Mouse (Mus musculus) right cerebral cortex, postnatal 14 days (tissue): ENCODE results near the gene Ldlrad3.
A peak's percentile ranks its signal among the peaks of the same experiment; 100 is the strongest.

Experiments
- DNase-seq: peaks from one replicate; pipeline ENCODE4 v3.0.0; 2022

Gene Ldlrad3

GRCm38 (mm10) chr2:101992574-101993310, 193.4 kb downstream of the Ldlrad3 start:
- no peak for DNase-seq

- no peak for DNase-seq
Observed at GRCm38 (mm10) chr2:101991726-101992125, 194.5 kb downstream of the Ldlrad3 start.

- DNase-seq: no peak
Observed at GRCm38 (mm10) chr2:101986344-101987087, 199.7 kb downstream of the Ldlrad3 start.

- no peak for DNase-seq
Observed at GRCm38 (mm10) chr2:101983853-101984543, 202.2 kb downstream of the Ldlrad3 start.

- peak; percentile 75 for DNase-seq
Observed at GRCm38 (mm10) chr2:101983082-101983852, 202.9 kb downstream of the Ldlrad3 start.

GRCm38 (mm10) chr2:101981964-101982498, 204.2 kb downstream of the Ldlrad3 start:
- DNase-seq: no peak

GRCm38 (mm10) chr2:101981211-101981610, 205.0 kb downstream of the Ldlrad3 start:
- no peak for DNase-seq

- no peak for DNase-seq
Observed at GRCm38 (mm10) chr2:101980456-101980947, 205.7 kb downstream of the Ldlrad3 start.

- DNase-seq: peak; percentile 40
Observed at GRCm38 (mm10) chr2:101978534-101979525, 207.4 kb downstream of the Ldlrad3 start.

- no peak for DNase-seq
Observed at GRCm38 (mm10) chr2:101976399-101977064, 209.7 kb downstream of the Ldlrad3 start.

GRCm38 (mm10) chr2:101973810-101974209, 212.4 kb downstream of the Ldlrad3 start:
- DNase-seq: no peak

- DNase-seq: no peak
Observed at GRCm38 (mm10) chr2:101967601-101968000, 218.6 kb downstream of the Ldlrad3 start.

GRCm38 (mm10) chr2:101967152-101967551, 219.0 kb downstream of the Ldlrad3 start:
- no peak for DNase-seq

GRCm38 (mm10) chr2:101966017-101966416, 220.2 kb downstream of the Ldlrad3 start:
- no peak for DNase-seq

GRCm38 (mm10) chr2:101965515-101965914, 220.7 kb downstream of the Ldlrad3 start:
- no peak for DNase-seq

GRCm38 (mm10) chr2:101963367-101963766, 222.8 kb downstream of the Ldlrad3 start:
- DNase-seq: no peak

GRCm38 (mm10) chr2:101962349-101962748, 223.8 kb downstream of the Ldlrad3 start:
- DNase-seq: no peak

GRCm38 (mm10) chr2:101961391-101961790, 224.8 kb downstream of the Ldlrad3 start:
- no peak for DNase-seq

GRCm38 (mm10) chr2:101960658-101961057, 225.5 kb downstream of the Ldlrad3 start:
- DNase-seq: no peak

- no peak for DNase-seq
Observed at GRCm38 (mm10) chr2:101956125-101956524, 230.1 kb downstream of the Ldlrad3 start.
